Mouse (Mus musculus): ENCODE measurements around the gene BC100530. TPM values are rescaled to one million over a fixed set of nuclear protein-coding genes. Genes with fewer than 3 reads are reported as not detected.

BC100530 gene
- polyA plus RNA-seq (2017; shearing (Covaris generic)): not detected

DNA sequence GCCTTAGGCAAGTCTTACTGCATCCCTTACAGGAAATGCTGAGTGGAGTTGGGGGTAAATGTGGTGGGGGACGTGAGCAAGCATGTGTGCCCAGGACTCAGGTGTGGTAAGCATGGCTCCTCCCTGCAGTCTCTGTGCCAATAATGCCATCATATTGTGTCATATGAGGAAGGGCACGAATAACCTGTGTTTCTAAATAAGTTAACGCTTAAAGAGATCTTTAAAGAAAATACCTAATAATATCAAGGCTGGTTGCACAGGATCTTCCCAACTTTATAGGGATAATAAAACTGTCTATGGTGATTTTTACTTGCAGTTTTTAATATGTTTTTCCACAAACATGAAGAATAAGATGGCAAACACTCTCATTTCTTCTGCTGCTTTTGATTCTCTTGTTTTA lies at the start of gene BC100530:
Gene BC100530, minus strand, starts transcription at position 101 of the 400 bp plus-strand sequence.

DNA sequence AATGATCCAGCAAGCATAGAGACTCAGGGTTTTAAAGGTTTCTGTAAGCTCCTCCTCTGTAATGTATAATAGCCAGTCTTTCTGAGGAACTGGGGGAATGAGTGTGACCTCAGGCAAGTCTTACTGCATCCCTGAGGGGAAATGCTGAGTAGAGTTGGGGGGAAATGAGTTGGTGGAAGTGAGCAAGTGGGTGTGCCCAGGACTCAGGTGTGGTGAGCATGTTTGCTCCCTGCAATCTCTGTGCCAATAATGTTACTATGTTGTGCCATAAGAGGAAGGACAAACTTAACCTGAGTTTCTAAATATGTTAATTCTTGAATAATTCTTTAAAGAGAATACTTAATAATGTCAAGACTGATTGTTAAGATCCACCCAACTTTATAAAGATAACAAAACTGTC lies 40.8 kb upstream of the BC100530 start, which contains the start of gene Stfa2:
Gene Stfa2, minus strand, starts transcription at position 101 of the 400 bp plus-strand sequence.

GRCm38 (mm10) chr16:36334232-36334631 lies 33.3 kb downstream of the BC100530 start, which contains the start of gene BC117090:
TSS of gene BC117090 (minus strand) at chr16:36334332.

Other genes starting within 250 kb of the BC100530 start
- gene Csta1, start 236.5 kb downstream of the BC100530 start, polyA plus RNA-seq (2017; shearing (Covaris generic)): not detected
- gene Stfa2l1, start 210.9 kb downstream of the BC100530 start, polyA plus RNA-seq (2017; shearing (Covaris generic)): not detected
- not detected for gene Gm5483, start 183.5 kb downstream of the BC100530 start, polyA plus RNA-seq (2017; shearing (Covaris generic))
- gene Gm5416, start 157.3 kb downstream of the BC100530 start, polyA plus RNA-seq (2017; shearing (Covaris generic)): not detected
- gene 2010005H15Rik, start 146.3 kb downstream of the BC100530 start, polyA plus RNA-seq (2017; shearing (Covaris generic)): not detected
- not detected for gene Stfa1, start 90.8 kb downstream of the BC100530 start, polyA plus RNA-seq (2017; shearing (Covaris generic))
- gene BC117090, start 33.4 kb downstream of the BC100530 start, polyA plus RNA-seq (2017; shearing (Covaris generic)): not detected
- not detected for gene Stfa2, start 40.7 kb upstream of the BC100530 start, polyA plus RNA-seq (2017; shearing (Covaris generic))
- gene Stfa3, start 87.6 kb upstream of the BC100530 start, polyA plus RNA-seq (2017; shearing (Covaris generic)): not detected
- not detected for gene Casr, start 194.4 kb upstream of the BC100530 start, polyA plus RNA-seq (2017; shearing (Covaris generic))